Mouse (Mus musculus) heart, adult 11 months (tissue): Measurements from ENCODE around the gene Psd4.

Source experiments
- DNase-seq: peaks from one replicate; pipeline ENCODE4 v3.0.0; 2022

Psd4 gene

DNA sequence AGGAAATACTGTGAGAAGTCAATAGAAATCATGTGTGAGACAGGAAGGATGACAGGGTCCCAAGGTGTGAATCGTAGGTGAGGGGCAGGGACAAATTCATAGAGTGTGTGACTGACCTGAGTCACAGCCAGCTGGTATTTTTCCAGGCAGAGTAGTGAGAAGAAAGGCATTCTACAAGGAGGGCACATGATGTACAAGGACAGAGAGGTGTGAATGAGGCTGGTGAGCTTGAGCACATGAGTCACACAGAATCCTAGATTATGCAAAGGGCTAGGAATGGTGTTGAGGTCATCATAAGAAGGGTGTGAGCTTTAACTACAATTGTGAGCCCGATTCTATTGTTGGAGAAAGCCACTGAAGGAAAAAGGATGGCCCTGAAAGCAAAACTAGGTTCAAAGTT, 72.7 kb downstream of the Psd4 start:
- peak; percentile 79 for DNase-seq

- DNase-seq: peak; percentile 73
Observed at GRCm38 (mm10) chr2:24441899-24442298, 74.5 kb downstream of the Psd4 start.

DNA sequence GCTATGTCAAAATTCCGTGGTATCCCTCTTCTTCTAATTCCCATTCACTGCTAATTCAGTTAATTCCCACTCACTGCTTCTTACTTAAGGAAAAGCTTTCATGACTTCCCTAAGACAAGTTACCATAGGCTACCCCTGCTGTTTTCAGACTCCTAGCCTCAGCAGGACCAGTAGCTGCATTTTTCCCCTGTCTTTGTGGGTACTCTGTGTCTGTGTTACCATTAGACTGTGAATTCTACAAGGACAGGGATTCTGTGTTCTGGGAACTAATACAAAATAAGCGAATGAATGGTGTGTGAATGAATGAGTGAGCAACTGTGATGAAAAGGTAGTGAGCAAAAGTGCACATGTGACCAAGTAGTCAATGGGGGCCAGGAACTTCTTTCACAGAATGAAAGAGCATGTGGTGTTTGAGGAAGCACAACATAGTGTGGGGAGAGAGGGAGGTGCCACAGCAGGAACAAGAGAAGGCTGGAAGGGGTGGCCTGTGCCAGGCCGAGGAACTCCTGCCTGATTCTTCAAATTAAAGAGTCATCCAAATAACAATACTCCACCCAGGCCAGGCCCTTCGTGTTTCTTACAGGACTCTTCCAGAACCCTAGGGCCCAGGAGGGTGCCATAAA, 75.0 kb downstream of the Psd4 start:
- peak; percentile 36 for DNase-seq

- peak; percentile 66 for DNase-seq
Observed at GRCm38 (mm10) chr2:24443256-24443790, 75.9 kb downstream of the Psd4 start.

DNA sequence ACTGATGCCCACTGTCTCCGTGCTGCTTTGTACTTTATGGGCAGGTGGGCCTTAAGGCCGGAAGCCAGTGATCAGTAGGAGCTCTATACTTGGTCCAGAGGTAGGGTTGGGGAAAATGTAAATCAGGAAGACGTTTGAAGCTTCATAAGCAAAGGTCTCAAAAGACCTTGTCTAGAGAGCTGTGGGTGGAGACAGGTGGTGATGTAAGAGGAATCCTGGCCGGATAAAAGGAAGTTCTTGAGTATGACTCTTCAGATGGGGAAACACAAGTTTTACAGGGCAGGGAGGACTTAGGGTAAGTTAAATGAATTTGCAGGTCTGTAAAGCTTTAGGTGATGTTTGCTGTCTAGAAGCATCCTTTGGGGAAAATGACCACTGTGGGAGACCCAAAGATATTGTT, 81.7 kb downstream of the Psd4 start:
- no peak for DNase-seq

GRCm38 (mm10) chr2:24453206-24453605, 85.8 kb downstream of the Psd4 start:
- peak; percentile 94 for DNase-seq

- DNase-seq: no peak
Observed at GRCm38 (mm10) chr2:24454429-24455011, 87.1 kb downstream of the Psd4 start.

DNA sequence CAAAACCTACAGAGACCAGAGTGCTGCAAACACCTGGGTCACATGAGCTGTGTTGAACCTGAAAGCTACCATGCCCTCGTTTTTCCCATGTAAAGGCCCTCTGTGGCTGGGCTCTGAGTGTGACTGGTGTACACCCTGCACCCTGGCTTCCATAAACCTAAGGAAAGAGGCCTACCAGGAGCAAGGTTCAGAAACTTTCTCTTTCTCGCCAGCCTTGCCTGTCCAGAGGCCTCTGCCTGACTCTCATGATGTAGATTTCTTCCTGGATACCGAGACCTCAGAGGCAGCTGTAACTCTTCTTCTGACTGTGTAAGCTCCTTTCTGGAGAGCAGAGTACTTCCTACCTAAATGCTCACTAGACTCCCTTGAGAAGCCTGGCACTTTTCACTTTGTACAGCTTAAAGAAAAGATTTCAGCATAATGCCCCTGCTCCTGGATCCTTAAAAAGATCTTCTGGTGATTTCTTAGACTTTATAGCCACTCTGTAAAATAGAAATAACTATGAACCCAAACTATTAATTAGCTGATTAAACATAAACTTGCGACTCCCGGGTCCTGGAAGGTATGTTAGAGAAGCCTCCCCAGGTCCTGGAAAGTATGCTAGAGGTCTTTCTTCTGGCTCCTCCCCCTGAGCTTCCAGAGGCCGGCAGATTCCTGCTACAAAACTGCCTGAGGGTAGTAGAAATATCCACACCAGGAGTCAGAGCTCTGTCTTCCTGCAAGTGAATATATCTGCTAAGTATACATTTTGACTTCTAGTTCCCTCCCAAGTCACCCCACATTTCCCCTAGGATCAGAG, 87.9 kb downstream of the Psd4 start:
- no peak for DNase-seq

- peak; percentile 61 for DNase-seq
Observed at GRCm38 (mm10) chr2:24456841-24457240, 89.5 kb downstream of the Psd4 start.

DNA sequence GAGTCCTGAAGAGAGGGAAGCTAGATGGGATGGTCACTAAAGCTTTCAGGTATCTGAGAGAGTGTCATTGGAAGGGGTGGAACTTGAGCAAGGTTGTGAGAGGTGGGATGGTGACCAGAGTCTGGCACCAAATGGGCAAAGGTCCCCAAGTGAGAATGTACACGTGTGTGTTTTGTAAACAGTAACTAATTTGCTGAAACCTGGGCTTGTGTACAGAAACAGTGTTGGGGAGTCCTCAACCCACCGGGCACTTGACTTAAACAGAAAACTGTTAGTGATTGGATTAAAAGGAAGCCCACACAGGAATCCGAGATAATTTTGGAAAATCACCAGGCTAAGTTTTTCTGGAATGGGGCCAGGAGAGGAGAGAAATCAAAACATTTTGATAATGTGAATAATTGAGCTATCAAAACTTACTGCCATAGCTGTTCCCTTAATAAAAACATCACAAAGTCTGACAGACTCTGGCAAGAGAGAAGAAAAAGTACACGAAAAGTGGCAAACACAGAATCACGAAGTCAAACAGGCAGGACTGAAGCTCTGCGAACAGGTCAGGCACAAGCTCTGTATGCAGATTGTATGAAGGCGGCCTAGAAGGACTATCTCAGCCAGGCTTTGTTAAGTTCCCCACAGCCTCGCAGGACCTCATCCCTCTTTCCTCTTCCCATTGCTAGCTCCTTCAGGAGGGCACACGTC, 92.9 kb downstream of the Psd4 start:
- DNase-seq: peak; percentile 56

DNA sequence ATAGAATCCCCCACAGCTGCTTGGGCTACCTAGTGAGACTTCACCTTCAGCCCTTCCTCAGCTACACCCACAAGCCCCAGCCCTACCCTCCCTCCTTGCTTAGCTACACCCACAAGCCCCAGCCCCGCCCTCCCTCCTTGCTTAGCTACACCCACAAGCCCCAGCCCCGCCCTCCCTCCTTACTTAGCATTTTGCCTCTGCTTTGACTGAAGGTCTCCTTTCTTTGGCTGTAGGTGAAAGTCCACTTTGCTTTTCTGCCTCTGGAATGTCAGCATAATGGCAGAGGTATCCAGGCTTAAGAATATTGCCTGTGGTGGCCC, 93.4 kb downstream of the Psd4 start:
- DNase-seq: peak; percentile 56
